Mouse (Mus musculus) CD4-positive, CD25-positive, alpha-beta regulatory T cell, adult 9 weeks (primary cell): ENCODE measurements around the gene Glis1. TPM values are rescaled to one million over a fixed set of nuclear protein-coding genes. Genes with fewer than 3 reads are reported as not detected.

ENCODE experiments used
- polyA plus RNA-seq: library from polyadenylated mRNA; unstranded; fragments of 100-300 nt; shearing (Covaris generic); gene quantifications from one replicate; pipeline ENCODE4 v1.2.1, GENCODE M21; 2017

Glis1 gene
- not detected for polyA plus RNA-seq

GRCm38 (mm10) chr4:107434356-107435237 is at the start of gene Glis1:
TSS of gene Glis1 (plus strand) at chr4:107434591.

GRCm38 (mm10) chr4:107684130-107684529 is 249.7 kb downstream of the Glis1 start, which contains the start of gene Dmrtb1:
TSS of gene Dmrtb1 (minus strand) at chr4:107684230.

Other genes with a start within 250 kb of the Glis1 start
- not detected for gene Ldlrad1, start 225.4 kb upstream of the Glis1 start, polyA plus RNA-seq
- gene Lrrc42, start 181.1 kb upstream of the Glis1 start, polyA plus RNA-seq: 38.1 TPM
- gene Hspb11, start 181.0 kb upstream of the Glis1 start, polyA plus RNA-seq: 26.8 TPM
- not detected for gene Dio1, start 127.4 kb upstream of the Glis1 start, polyA plus RNA-seq
- gene Yipf1, start 120.2 kb upstream of the Glis1 start, polyA plus RNA-seq: 118 TPM
- gene Ndc1, start 66.8 kb upstream of the Glis1 start, polyA plus RNA-seq: 7.0 TPM
- not detected for gene Dmrtb1, start 249.6 kb downstream of the Glis1 start, polyA plus RNA-seq